Mouse (Mus musculus): Measurements from ENCODE around the gene Ubfd1.

Gene Ubfd1

GRCm38 (mm10) chr7:122066945-122067516, at the start of gene Ubfd1, which contains the start of gene Ears2:
Gene Ubfd1 (plus strand): TSS chr7:122067175.
Gene Ears2 (minus strand): TSS chr7:122067263.
- peak; percentile 93 for DNase-seq (ENCODE audit: low spot score)

GRCm38 (mm10) chr7:122018247-122018646, 48.7 kb upstream of the Ubfd1 start:
- DNase-seq (ENCODE audit: low spot score): peak; percentile 62

- DNase-seq (ENCODE audit: low spot score): no peak
Observed at GRCm38 (mm10) chr7:122018978-122019377, 48.0 kb upstream of the Ubfd1 start.

- no peak for DNase-seq (ENCODE audit: low spot score)
Observed at GRCm38 (mm10) chr7:122020273-122020666, 46.7 kb upstream of the Ubfd1 start.

GRCm38 (mm10) chr7:122020667-122021354, 46.2 kb upstream of the Ubfd1 start, which contains the start of gene Gga2:
Gene Gga2 (minus strand): TSS chr7:122021222.
- DNase-seq (ENCODE audit: low spot score): peak; percentile 84

- DNase-seq (ENCODE audit: low spot score): no peak
Observed at GRCm38 (mm10) chr7:122022131-122022530, 44.8 kb upstream of the Ubfd1 start.

GRCm38 (mm10) chr7:122033371-122033770, 33.6 kb upstream of the Ubfd1 start:
- no peak for DNase-seq (ENCODE audit: low spot score)

GRCm38 (mm10) chr7:122034348-122034747, 32.6 kb upstream of the Ubfd1 start:
- no peak for DNase-seq (ENCODE audit: low spot score)

GRCm38 (mm10) chr7:122044106-122044505, 22.9 kb upstream of the Ubfd1 start:
- DNase-seq (ENCODE audit: low spot score): no peak

GRCm38 (mm10) chr7:122045181-122045634, 21.8 kb upstream of the Ubfd1 start:
- DNase-seq (ENCODE audit: low spot score): no peak

- no peak for DNase-seq (ENCODE audit: low spot score)
Observed at GRCm38 (mm10) chr7:122045711-122046110, 21.3 kb upstream of the Ubfd1 start.

- no peak for DNase-seq (ENCODE audit: low spot score)
Observed at GRCm38 (mm10) chr7:122046813-122047212, 20.2 kb upstream of the Ubfd1 start.

GRCm38 (mm10) chr7:122048191-122048590, 18.8 kb upstream of the Ubfd1 start:
- no peak for DNase-seq (ENCODE audit: low spot score)

- DNase-seq (ENCODE audit: low spot score): no peak
Observed at GRCm38 (mm10) chr7:122050834-122051233, 16.1 kb upstream of the Ubfd1 start.

- no peak for DNase-seq (ENCODE audit: low spot score)
Observed at GRCm38 (mm10) chr7:122056633-122057032, 10.3 kb upstream of the Ubfd1 start.

GRCm38 (mm10) chr7:122065656-122066055, 1.3 kb upstream of the Ubfd1 start:
- no peak for DNase-seq (ENCODE audit: low spot score)

GRCm38 (mm10) chr7:122066102-122066944, 652 bp upstream of the Ubfd1 start:
- DNase-seq (ENCODE audit: low spot score): peak; percentile 25

- DNase-seq (ENCODE audit: low spot score): peak; percentile 32
Observed at GRCm38 (mm10) chr7:122067517-122068381, 774 bp downstream of the Ubfd1 start.

GRCm38 (mm10) chr7:122074374-122074773, 7.4 kb downstream of the Ubfd1 start:
- DNase-seq (ENCODE audit: low spot score): no peak

- no peak for DNase-seq (ENCODE audit: low spot score)
Observed at GRCm38 (mm10) chr7:122079798-122080554, 13.0 kb downstream of the Ubfd1 start.

- no peak for DNase-seq (ENCODE audit: low spot score)
Observed at GRCm38 (mm10) chr7:122081071-122081470, 14.1 kb downstream of the Ubfd1 start.
